Mouse (Mus musculus) ZHBTc4 (cell line): ENCODE data around the gene Jph3.
A peak's percentile ranks its signal among the peaks of the same experiment; 100 is the strongest.

ENCODE experiments used
- DNase-seq: peaks from one replicate; pipeline ENCODE4 v3.0.0-alpha.2; 2011; ENCODE audit warnings: low read depth, low spot score

The Jph3 gene

DNA sequence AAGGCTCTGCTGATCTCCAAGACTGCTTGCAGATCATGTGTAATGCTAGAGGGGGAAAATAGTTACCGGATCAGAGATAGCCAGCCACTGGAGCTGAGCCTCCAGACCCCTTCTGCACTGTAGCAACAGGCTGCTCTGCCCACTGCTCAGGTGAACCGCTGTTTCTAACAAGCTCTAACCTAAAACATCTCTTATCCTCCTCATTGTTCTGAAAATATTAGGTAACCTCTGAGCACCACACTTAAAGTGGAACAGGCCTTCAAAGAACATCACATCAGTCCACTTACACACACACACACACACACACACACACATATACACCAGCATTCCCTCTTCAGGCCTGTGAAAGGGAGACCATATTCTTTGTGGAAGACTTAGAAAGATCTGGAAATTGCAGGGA is 102.6 kb downstream of the Jph3 start:
- DNase-seq, result no peak

- DNase-seq, result peak; percentile 82
Measured at GRCm38 (mm10) chr8:121832503-121832902, 103.1 kb downstream of the Jph3 start.

GRCm38 (mm10) chr8:121841242-121841641 is 111.8 kb downstream of the Jph3 start:
- DNase-seq, result peak; percentile 89

DNA sequence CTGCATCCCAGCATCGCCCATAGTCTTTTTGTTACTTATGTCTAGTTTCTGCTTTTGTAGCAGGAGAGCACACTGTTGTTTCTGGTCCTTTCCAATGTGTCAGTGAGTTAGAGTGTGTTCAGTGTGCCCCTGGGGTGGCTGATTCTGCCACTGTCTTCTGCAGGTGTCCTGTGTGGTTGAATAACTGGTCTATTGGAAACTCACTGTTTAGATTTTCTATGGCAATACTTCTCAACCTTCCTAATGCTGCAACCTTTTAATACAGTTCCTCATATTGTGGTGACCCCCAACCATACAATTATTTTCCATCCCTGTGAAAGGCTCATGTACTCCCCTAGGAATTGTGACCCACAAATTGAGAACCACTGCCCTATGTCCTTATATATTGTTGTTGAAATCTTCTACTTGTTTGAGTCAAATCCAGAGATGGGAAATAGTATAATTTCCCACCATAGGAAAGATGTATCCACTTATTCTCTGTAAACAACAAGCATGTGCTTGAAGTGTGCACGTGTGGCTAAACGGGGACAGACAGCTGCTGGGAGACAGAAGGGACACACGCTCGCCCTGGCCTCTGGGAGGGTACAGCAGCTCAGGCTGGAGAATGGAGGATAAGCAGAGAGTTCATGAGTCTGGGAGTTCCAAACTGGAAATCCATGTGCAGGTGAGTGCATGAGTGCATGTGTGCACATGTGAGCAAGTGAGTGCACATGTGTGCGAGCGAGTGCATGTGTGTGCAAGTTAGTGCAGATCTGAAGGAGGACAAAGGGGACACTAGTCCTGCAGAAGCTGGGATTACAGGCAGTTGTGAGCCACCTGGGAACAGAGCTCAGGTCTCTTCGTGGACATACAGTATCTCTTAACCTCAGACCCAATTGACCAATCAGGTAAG is 112.9 kb downstream of the Jph3 start:
- DNase-seq, result no peak

GRCm38 (mm10) chr8:121843184-121843733 is 113.8 kb downstream of the Jph3 start:
- DNase-seq, result no peak
